Comparison of ENCODE assay signal across 16 mouse cellular contexts in genomic region chr13:57889050-57889449, GRCm38 (mm10). TPM values are rescaled to one million over a fixed set of nuclear protein-coding genes. Genes with fewer than 3 reads are reported as not detected.
A peak's percentile ranks its signal among the peaks of the same experiment; 100 is the strongest.
DNase-seq lines count a peak whose midpoint lies in the region; ATAC-seq lines count a peak whose summit lies in the region.
"Had no signal": no experiment of that assay in that cellular context is flagged by ENCODE, and none has a peak within 500 bp of the region (broad histone marks: within the 10 kb centered on the region; RNA-seq: fewer than 3 reads in every experiment).

No protein-coding gene starts in this region.

- H3K4me3 ChIP-seq in heart, embryonic 11.5 days (ENCODE audit: low read depth, low read length): no peak overlapping the region
- H3K4me3 ChIP-seq in kidney, embryonic 15.5 days (replicated peaks): no peak overlapping the region
- no peak overlapping the region for H3K4me3 ChIP-seq in hindbrain, embryonic 12.5 days
- H3K4me3 ChIP-seq: forebrain, embryonic 13.5 days; limb, embryonic 13.5 days had no signal

- no peak overlapping the region for H3K9ac ChIP-seq in heart, embryonic 11.5 days (ENCODE audit: low read depth, low read length)
- H3K9ac ChIP-seq in kidney, embryonic 15.5 days: no peak overlapping the region
- H3K9ac ChIP-seq in hindbrain, embryonic 12.5 days: no peak overlapping the region
- H3K9ac ChIP-seq: forebrain, embryonic 13.5 days; limb, embryonic 13.5 days had no signal

- peaks cover 5% of the 10 kb centered on the region; the same call in 1 of the 2 replicates for H3K4me1 ChIP-seq in heart, embryonic 11.5 days (ENCODE audit: control insufficient read depth, insufficient read depth, low read length)
- H3K4me1 ChIP-seq in kidney, embryonic 15.5 days: peaks cover 9% of the 10 kb centered on the region
- peaks cover 12% of the 10 kb centered on the region for H3K4me1 ChIP-seq in hindbrain, embryonic 12.5 days

- H3K36me3 ChIP-seq in heart, embryonic 11.5 days (ENCODE audit: control insufficient read depth, insufficient read depth, low read length): no peaks in the 10 kb centered on the region
- H3K36me3 ChIP-seq in kidney, embryonic 15.5 days: no peaks in the 10 kb centered on the region
- H3K36me3 ChIP-seq in hindbrain, embryonic 12.5 days: no peaks in the 10 kb centered on the region
- H3K36me3 ChIP-seq: limb, embryonic 13.5 days had no signal

- no peak overlapping the region for H3K27ac ChIP-seq in heart, embryonic 11.5 days (ENCODE audit: low read depth, low read length)
- no peak overlapping the region for H3K27ac ChIP-seq in kidney, embryonic 15.5 days
- H3K27ac ChIP-seq in hindbrain, embryonic 12.5 days: no peak overlapping the region
- H3K27ac ChIP-seq: forebrain, embryonic 13.5 days; limb, embryonic 13.5 days had no signal

- peaks cover 51% of the 10 kb centered on the region for H3K27me3 ChIP-seq in heart, embryonic 11.5 days (ENCODE audit: control insufficient read depth, insufficient read depth, low read length)
- H3K27me3 ChIP-seq in kidney, embryonic 15.5 days: no peaks in the 10 kb centered on the region; the same call in 1 of the 2 replicates
- H3K27me3 ChIP-seq in hindbrain, embryonic 12.5 days: no peaks in the 10 kb centered on the region
- H3K27me3 ChIP-seq: forebrain, embryonic 13.5 days had no signal

- no peak for ATAC-seq in heart, embryonic 11.5 days (replicated peaks; ENCODE audit: insufficient number of reproducible peaks, low FRiP score, low TSS enrichment)
- ATAC-seq in kidney, embryonic 15.5 days (replicated peaks; ENCODE audit: low FRiP score): peak; percentile 54; the same call in 1 of the 2 replicates
- no peak; the same call in 1 of the 2 replicates for ATAC-seq in hindbrain, embryonic 12.5 days (ENCODE audit: low FRiP score)
- ATAC-seq: forebrain, embryonic 13.5 days had no signal

- 23% methylated on average over 5 of the region's 6 CpGs for WGBS in heart, embryonic 11.5 days (ENCODE audit: insufficient replicate concordance)
- 3% methylated on average over 6 of the region's 6 CpGs for WGBS in kidney, embryonic 15.5 days
- WGBS in hindbrain, embryonic 12.5 days: 8% methylated on average over 6 of the region's 6 CpGs

- H3K9me3 ChIP-seq in heart, embryonic 11.5 days (replicated peaks; ENCODE audit: control insufficient read depth, low read length): no peaks in the 10 kb centered on the region
- H3K9me3 ChIP-seq in kidney, embryonic 15.5 days (replicated peaks): no peaks in the 10 kb centered on the region
- H3K9me3 ChIP-seq in hindbrain, embryonic 12.5 days (replicated peaks): no peaks in the 10 kb centered on the region
- H3K9me3 ChIP-seq: forebrain, embryonic 13.5 days; limb, embryonic 13.5 days had no signal

- DNase-seq in heart, adult 8-10 months (ENCODE audit: low spot score): no peak
- DNase-seq in kidney, postnatal 25 days: no peak
- peak; percentile 60 for DNase-seq in embryo, embryonic 10 days (ENCODE audit: low spot score)
- no peak for DNase-seq in thymus, postnatal 36 days
- DNase-seq in layer of hippocampus, postnatal 14 days (ENCODE audit: low spot score in 2 of 2): no peak
- DNase-seq: adrenal gland, adult 2 months; B cell, adult 2 months; cerebellum, adult 9-10 months; kidney, postnatal 10 days; layer of hippocampus, postnatal 36 days; thymus, adult 2 months had no signal

- peak overlapping the region; percentile 37 for H3K4me2 ChIP-seq in heart, embryonic 11.5 days
- 0 out of 2 replicates have a peak overlapping the region, but pooled peaks have one; percentile 16 for H3K4me2 ChIP-seq in kidney, embryonic 15.5 days
- 0 out of 2 replicates have a peak overlapping the region, but pooled peaks have one; percentile 8 for H3K4me2 ChIP-seq in hindbrain, embryonic 12.5 days (replicated peaks)
- H3K4me2 ChIP-seq: forebrain, embryonic 13.5 days; limb, embryonic 13.5 days had no signal

RNA-seq across cellular contexts. Expression of gene Spock1, which starts 19.1 kb away (rescaled TPM):
- 0.69 and 1.2 TPM in 2 replicates for polyA plus RNA-seq in heart, embryonic 11.5 days (2014; fragmentation: Nextera tagmentation; extraction: Ambion mirVana)
- total RNA-seq in heart, adult 8-10 months (2022): under 1 TPM in 3 of 4 experiments, not detected in 1; 0.25 to 0.53 (median 0.27) TPM
- 0.73 and 2.0 TPM in 2 replicates for polyA plus RNA-seq in kidney, embryonic 15.5 days (2015; fragmentation: Nextera tagmentation; extraction: Ambion mirVana)
- 31.2 and 40.6 TPM in 2 replicates for polyA plus RNA-seq in hindbrain, embryonic 12.5 days (2016; fragmentation: Nextera tagmentation; extraction: Ambion mirVana)
- total RNA-seq in layer of hippocampus, postnatal 14 days (2021): 100 to 1,000 TPM; 266 to 276 TPM

Comparison
In these comparisons a context has a peak if more than half of its experiments do, and no peak if none do; other contexts are left out.
1. RNA of gene Spock1, which starts 19.1 kb away (polyA plus RNA-seq): 31.2 to 40.6 TPM in hindbrain, embryonic 12.5 days; 0.73 to 2.0 TPM in kidney, embryonic 15.5 days and 0.69 to 1.2 TPM in heart, embryonic 11.5 days; every median in the first group is over 10 times any median in the second.
2. Peak in every context shown above with its lines, with median percentiles within 50 percentile points of each other: H3K4me2 ChIP-seq.